Mouse (Mus musculus) megakaryocyte, embryonic 14.5 days (primary cell): ENCODE results near the gene Rrp1.

Source experiments
- FLI1 ChIP-seq: IDR thresholded peaks from 2 replicates; pipeline ENCODE4 v1.6.1; 2012; ENCODE audit warnings: low read length, inconsistent platforms, mixed read lengths
- GATA1 ChIP-seq: IDR thresholded peaks from 3 replicates; pipeline ENCODE4 v1.6.1; 2012; ENCODE audit warnings: mixed read lengths, low read length, inconsistent platforms, borderline replicate concordance

- no peak for TF ChIP-seq FLI1
- TF ChIP-seq GATA1 = no peak
These were observed 34.3 kb downstream of the Rrp1 start for GRCm38 (mm10) chr10:78378516-78378915.
